Mouse (Mus musculus): ENCODE results near the gene Csnk1e.

Csnk1e gene

GRCm38 (mm10) chr15:79427516-79427915, 27.9 kb downstream of the Csnk1e start:
- in situ Hi-C loops (cut with MboI, MseI): no loop called here

GRCm38 (mm10) chr15:79425516-79425915, 29.9 kb downstream of the Csnk1e start:
- in situ Hi-C loops (cut with MboI, MseI): no loop called here

GRCm38 (mm10) chr15:79424602-79425001, 30.8 kb downstream of the Csnk1e start:
- in situ Hi-C loops (cut with MboI, MseI): no loop called here

GRCm38 (mm10) chr15:79422715-79423243, 32.6 kb downstream of the Csnk1e start:
- in situ Hi-C loops (cut with MboI, MseI): no loop called here

GRCm38 (mm10) chr15:79418677-79419076, 36.7 kb downstream of the Csnk1e start:
- in situ Hi-C loops (cut with MboI, MseI): no loop called here

GRCm38 (mm10) chr15:79418265-79418664, 37.1 kb downstream of the Csnk1e start:
- in situ Hi-C loops (cut with MboI, MseI): no loop called here

- in situ Hi-C loops (cut with MboI, MseI): no loop called here
These were observed 38.0 kb downstream of the Csnk1e start for GRCm38 (mm10) chr15:79417379-79417778.

GRCm38 (mm10) chr15:79416460-79417085, 38.8 kb downstream of the Csnk1e start:
- in situ Hi-C loops (cut with MboI, MseI): no loop called here

GRCm38 (mm10) chr15:79414513-79414912, 40.9 kb downstream of the Csnk1e start:
- in situ Hi-C loops (cut with MboI, MseI): loop anchor here in 1 of 2 experiments (5.0 kb wide), 1 partner anchor 53 kb away; no protein-coding TSS in a partner anchor

- in situ Hi-C loops (cut with MboI, MseI): loop anchor here in 1 of 2 experiments (5.0 kb wide), 1 partner anchor 53 kb away; no protein-coding TSS in a partner anchor
These were observed 41.6 kb downstream of the Csnk1e start for GRCm38 (mm10) chr15:79413802-79414201.

- in situ Hi-C loops (cut with MboI, MseI): loop anchor here in 1 of 2 experiments (5.0 kb wide), 1 partner anchor 54 kb away; no protein-coding TSS in a partner anchor
These were observed 42.2 kb downstream of the Csnk1e start for GRCm38 (mm10) chr15:79413201-79413600.

- in situ Hi-C loops (cut with MboI, MseI): loop anchor here in 1 of 2 experiments (5.0 kb wide), 1 partner anchor 56 kb away; no protein-coding TSS in a partner anchor
These were observed 43.9 kb downstream of the Csnk1e start for GRCm38 (mm10) chr15:79411363-79412065.

GRCm38 (mm10) chr15:79409077-79409573, 46.2 kb downstream of the Csnk1e start:
- in situ Hi-C loops (cut with MboI, MseI): loop anchor here in 1 of 2 experiments (10.0 kb wide), 1 partner anchor 914 kb away; the partner anchor contains the start of gene Il2rb

- in situ Hi-C loops (cut with MboI, MseI): loop anchor here in 1 of 2 experiments (10.0 kb wide), 1 partner anchor 912 kb away; the partner anchor contains the start of gene Il2rb
These were observed 48.8 kb downstream of the Csnk1e start for GRCm38 (mm10) chr15:79406564-79406963.

- in situ Hi-C loops (cut with MboI, MseI): loop anchor here in 1 of 2 experiments (10.0 kb wide), 1 partner anchor 909 kb away; the partner anchor contains the start of gene Il2rb
These were observed 51.1 kb downstream of the Csnk1e start for GRCm38 (mm10) chr15:79404277-79404676.

GRCm38 (mm10) chr15:79403763-79404210, 51.6 kb downstream of the Csnk1e start:
- in situ Hi-C loops (cut with MboI, MseI): loop anchor here in 1 of 2 experiments (10.0 kb wide), 1 partner anchor 909 kb away; the partner anchor contains the start of gene Il2rb

GRCm38 (mm10) chr15:79402836-79403762, 52.3 kb downstream of the Csnk1e start, which contains the start of gene Tmem184b:
TSS of gene Tmem184b (minus strand) at chr15:79403569.
- in situ Hi-C loops (cut with MboI, MseI): loop anchor here in 1 of 2 experiments (10.0 kb wide), 1 partner anchor 908 kb away; the partner anchor contains the start of gene Il2rb

- in situ Hi-C loops (cut with MboI, MseI): loop anchor here in 1 of 2 experiments (10.0 kb wide), 1 partner anchor 907 kb away; the partner anchor contains the start of gene Il2rb
These were observed 53.2 kb downstream of the Csnk1e start for GRCm38 (mm10) chr15:79402176-79402575.

- in situ Hi-C loops (cut with MboI, MseI): loop anchor here in 1 of 2 experiments (10.0 kb wide), 1 partner anchor 906 kb away; the partner anchor contains the start of gene Il2rb
These were observed 54.4 kb downstream of the Csnk1e start for GRCm38 (mm10) chr15:79400975-79401365.
